Mouse (Mus musculus) midbrain, postnatal 0 days (tissue): ENCODE measurements around the gene Lcn2. TPM values are rescaled to one million over a fixed set of nuclear protein-coding genes. Genes with fewer than 3 reads are reported as not detected.

Experiments
- ATAC-seq: fragments of 200-750 bp; cut with Nextera tagmentation; 2 replicates; pipeline ENCODE4 v1.8.0; 2017; ENCODE audit warnings: moderate number of reproducible peaks, mild to moderate bottlenecking, moderate TSS enrichment, moderate library complexity; ENCODE audit not compliant: low FRiP score
- DNase-seq: peaks from one replicate; pipeline ENCODE4 v3.0.0-alpha.2; 2015; ENCODE audit warnings: low spot score
- H3K27ac ChIP-seq: fragments of 300-500 bp; sonication (generic); 2 replicates; pipeline ENCODE4 v1.5.1; 2014; ENCODE audit warnings: low read depth, mild to moderate bottlenecking, low read length, mixed read lengths
- H3K27me3 ChIP-seq: fragments of 300-500 bp; sonication (generic); 2 replicates; pipeline ENCODE4 v1.6.1; 2014; ENCODE audit warnings: low read length, control low read depth, mixed read lengths; ENCODE audit not compliant: insufficient read depth
- H3K36me3 ChIP-seq: fragments of 300-500 bp; sonication (generic); 2 replicates; pipeline ENCODE4 v1.6.1; 2014; ENCODE audit warnings: low read length, control low read depth, mixed read lengths; ENCODE audit not compliant: insufficient read depth
- H3K4me1 ChIP-seq: fragments of 300-500 bp; sonication (generic); 2 replicates; pipeline ENCODE4 v1.6.1; 2014; ENCODE audit warnings: mild to moderate bottlenecking, control low read depth, antibody characterized with exemption, low read length, mixed read lengths; ENCODE audit not compliant: insufficient read depth
- H3K4me2 ChIP-seq: fragments of 300-500 bp; sonication (generic); 2 replicates; pipeline ENCODE4 v1.6.1; 2014; ENCODE audit warnings: low read depth, mild to moderate bottlenecking, low read length, mixed read lengths; ENCODE audit not compliant: poor library complexity, severe bottlenecking
- H3K4me3 ChIP-seq: fragments of 300-500 bp; sonication (generic); 2 replicates; pipeline ENCODE4 v1.5.1; 2014; ENCODE audit warnings: low read depth, mild to moderate bottlenecking, low read length, moderate library complexity
- H3K9ac ChIP-seq: fragments of 300-500 bp; sonication (generic); replicated peaks from 2 replicates; pipeline ENCODE4 v1.6.1; 2014; ENCODE audit warnings: mild to moderate bottlenecking, low read length, moderate library complexity, mixed read lengths; ENCODE audit not compliant: poor library complexity, severe bottlenecking
- H3K9me3 ChIP-seq: fragments of 300-500 bp; sonication (generic); 2 replicates; pipeline ENCODE4 v1.6.1; 2016; ENCODE audit warnings: low read length, control low read depth
- CTCF ChIP-seq: IDR thresholded peaks from 2 replicates; pipeline ENCODE4 v1.5.1; 2016; ENCODE audit warnings: antibody characterized with exemption, mild to moderate bottlenecking
- WGBS: fragments of 180-500 bp; shearing (Covaris S2); extraction: QIAGEN DNeasy Blood & Tissue Kit; methylation state at CpG from one replicate; pipeline ENCODE4 v1.1.7; 2014; 5-methylcytosine and 5-hydroxymethylcytosine counted together
- polyA plus RNA-seq: library from polyadenylated mRNA; unstranded; fragments of >200 nt; fragmentation: Nextera tagmentation; extraction: Ambion mirVana; gene quantifications from 2 replicates; pipeline ENCODE4 v1.2.1, GENCODE M21; 2015
- total RNA-seq: library from RNA; depleted of rRNA; stranded (reverse); fragments of >200 nt; gene quantifications from 2 replicates; pipeline ENCODE4 v1.2.3, GENCODE M21; 2014; rRNA removed

The Lcn2 gene
- total and polyA plus RNA-seq, 2 experiments from 2014 or later: 0.35 TPM; not detected in 1

- DNase-seq (no peak), ATAC-seq (no peak)
- Histone ChIP-seq H3K36me3 (peaks cover 20% of the 10 kb centered on the region), H3K4me3 (no peak overlapping the region), H3K27me3 (no peaks in the 10 kb centered on the region), H3K4me2 (no peak overlapping the region), H3K9ac (no peak overlapping the region), H3K27ac (no peak overlapping the region), H3K4me1 (peaks cover 5% of the 10 kb centered on the region; the same call in 1 of the 2 replicates), H3K9me3 (no peaks in the 10 kb centered on the region)
- WGBS: 90% methylated on average over 4 of the region's 4 CpGs
- no peak for TF ChIP-seq CTCF
Observed at GRCm38 (mm10) chr2:32342039-32342438, 46.0 kb downstream of the Lcn2 start.

- Histone ChIP-seq H3K9ac (no peak overlapping the region), H3K27ac (no peak overlapping the region), H3K4me3 (no peak overlapping the region), H3K27me3 (no peaks in the 10 kb centered on the region), H3K36me3 (peaks cover 24% of the 10 kb centered on the region), H3K9me3 (no peaks in the 10 kb centered on the region), H3K4me2 (no peak overlapping the region), H3K4me1 (peaks cover 5% of the 10 kb centered on the region; the same call in 1 of the 2 replicates)
- DNase-seq: no peak
- no peak for TF ChIP-seq CTCF
- WGBS: 78% methylated on average over 4 of the region's 4 CpGs
- no peak for ATAC-seq
Observed at GRCm38 (mm10) chr2:32341634-32341939, 46.5 kb downstream of the Lcn2 start.

- Histone ChIP-seq H3K36me3 (peaks cover 29% of the 10 kb centered on the region), H3K27me3 (no peaks in the 10 kb centered on the region), H3K9ac (no peak overlapping the region), H3K9me3 (no peaks in the 10 kb centered on the region), H3K4me3 (no peak overlapping the region), H3K4me1 (peaks cover 5% of the 10 kb centered on the region; the same call in 1 of the 2 replicates), H3K4me2 (no peak overlapping the region), H3K27ac (no peak overlapping the region)
- no peak for TF ChIP-seq CTCF
- 83% methylated on average over 13 of the region's 13 CpGs for WGBS
- no peak for DNase-seq
- ATAC-seq: no peak
Observed at GRCm38 (mm10) chr2:32340836-32341633, 47.0 kb downstream of the Lcn2 start.

- TF ChIP-seq CTCF: no peak
- Histone ChIP-seq H3K27me3 (no peaks in the 10 kb centered on the region), H3K4me1 (peaks cover 5% of the 10 kb centered on the region; the same call in 1 of the 2 replicates), H3K9ac (no peak overlapping the region), H3K9me3 (no peaks in the 10 kb centered on the region), H3K27ac (no peak overlapping the region), H3K36me3 (peaks cover 38% of the 10 kb centered on the region), H3K4me3 (no peak overlapping the region), H3K4me2 (no peak overlapping the region)
- no peak for ATAC-seq
- 38% methylated on average over 26 of the region's 26 CpGs for WGBS
- DNase-seq: no peak
Observed at GRCm38 (mm10) chr2:32339912-32340642, 48.0 kb downstream of the Lcn2 start.

- Histone ChIP-seq H3K9ac (no peak overlapping the region), H3K4me1 (no peaks in the 10 kb centered on the region), H3K27me3 (no peaks in the 10 kb centered on the region), H3K4me2 (no peak overlapping the region), H3K4me3 (no peak overlapping the region), H3K9me3 (no peaks in the 10 kb centered on the region), H3K36me3 (peaks cover 55% of the 10 kb centered on the region), H3K27ac (no peak overlapping the region)
- no peak for ATAC-seq
- WGBS: 57% methylated on average over 15 of the region's 15 CpGs
- DNase-seq: no peak
- no peak for TF ChIP-seq CTCF
Observed at GRCm38 (mm10) chr2:32335888-32336287, 52.2 kb downstream of the Lcn2 start.

Other genes starting within 250 kb of the Lcn2 start
- gene Prrc2b, start 237.2 kb downstream of the Lcn2 start, total RNA-seq: 164 and 215 TPM in 2 replicates
- gene Prrc2b, start 237.2 kb downstream of the Lcn2 start, polyA plus RNA-seq: 51.5 and 65.9 TPM in 2 replicates
- 48.6 and 48.9 TPM in 2 replicates for gene Pomt1, start 151.7 kb downstream of the Lcn2 start, total RNA-seq
- 21.5 and 23.5 TPM in 2 replicates for gene Pomt1, start 151.7 kb downstream of the Lcn2 start, polyA plus RNA-seq
- gene Uck1, start 128.1 kb downstream of the Lcn2 start, total RNA-seq: 138 and 142 TPM in 2 replicates
- gene Uck1, start 128.1 kb downstream of the Lcn2 start, polyA plus RNA-seq: 110 and 121 TPM in 2 replicates
- gene Golga2, start 100.9 kb downstream of the Lcn2 start, total RNA-seq: 57.4 and 68.8 TPM in 2 replicates
- gene Golga2, start 100.9 kb downstream of the Lcn2 start, polyA plus RNA-seq: 27.7 and 30.1 TPM in 2 replicates
- gene Swi5, start 100.2 kb downstream of the Lcn2 start, total RNA-seq: 292 and 375 TPM in 2 replicates
- gene Swi5, start 100.2 kb downstream of the Lcn2 start, polyA plus RNA-seq: 463 and 486 TPM in 2 replicates
- 63.7 and 81.8 TPM in 2 replicates for gene Ciz1, start 35.9 kb downstream of the Lcn2 start, total RNA-seq
- gene Ciz1, start 35.9 kb downstream of the Lcn2 start, polyA plus RNA-seq: 47.3 and 48.8 TPM in 2 replicates
- gene Dnm1, start 34.9 kb downstream of the Lcn2 start, total RNA-seq: 170 and 186 TPM in 2 replicates
- 105 and 107 TPM in 2 replicates for gene Dnm1, start 34.9 kb downstream of the Lcn2 start, polyA plus RNA-seq
- gene 1110008P14Rik, start 6.3 kb downstream of the Lcn2 start, total RNA-seq: 336 and 450 TPM in 2 replicates
- gene 1110008P14Rik, start 6.3 kb downstream of the Lcn2 start, polyA plus RNA-seq: 198 and 224 TPM in 2 replicates
- 33.3 and 41.1 TPM in 2 replicates for gene Ptges2, start 7.6 kb upstream of the Lcn2 start, total RNA-seq
- 56.2 and 62.3 TPM in 2 replicates for gene Ptges2, start 7.6 kb upstream of the Lcn2 start, polyA plus RNA-seq
- gene Naif1, start 62.2 kb upstream of the Lcn2 start, total RNA-seq: 2.4 and 3.2 TPM in 2 replicates
- 3.0 and 3.2 TPM in 2 replicates for gene Naif1, start 62.2 kb upstream of the Lcn2 start, polyA plus RNA-seq
- gene Slc25a25, start 63.2 kb upstream of the Lcn2 start, total RNA-seq: 60.6 and 69.2 TPM in 2 replicates
- gene Slc25a25, start 63.2 kb upstream of the Lcn2 start, polyA plus RNA-seq: 52.0 and 53.4 TPM in 2 replicates
- gene Fam102a, start 147.1 kb upstream of the Lcn2 start, total RNA-seq: 21.5 and 24.4 TPM in 2 replicates
- 6.8 and 7.2 TPM in 2 replicates for gene Fam102a, start 147.1 kb upstream of the Lcn2 start, polyA plus RNA-seq
- 70.0 and 73.3 TPM in 2 replicates for gene Dpm2, start 182.6 kb upstream of the Lcn2 start, total RNA-seq
- gene Dpm2, start 182.6 kb upstream of the Lcn2 start, polyA plus RNA-seq: 135 and 143 TPM in 2 replicates
- 19.3 and 20.0 TPM in 2 replicates for gene Pip5kl1, start 186.5 kb upstream of the Lcn2 start, total RNA-seq
- 16.5 and 26.5 TPM in 2 replicates for gene Pip5kl1, start 186.5 kb upstream of the Lcn2 start, polyA plus RNA-seq
- gene 9430097D07Rik, start 187.4 kb upstream of the Lcn2 start, total RNA-seq: 0.16 and 0.33 TPM in 2 replicates
- 0.69 and 0.82 TPM in 2 replicates for gene 9430097D07Rik, start 187.4 kb upstream of the Lcn2 start, polyA plus RNA-seq
- 50.9 and 51.1 TPM in 2 replicates for gene St6galnac4, start 198.8 kb upstream of the Lcn2 start, total RNA-seq
- 38.0 and 38.6 TPM in 2 replicates for gene St6galnac4, start 198.8 kb upstream of the Lcn2 start, polyA plus RNA-seq
- 113 and 166 TPM in 2 replicates for gene St6galnac6, start 211.5 kb upstream of the Lcn2 start, total RNA-seq
- gene St6galnac6, start 211.5 kb upstream of the Lcn2 start, polyA plus RNA-seq: 42.1 and 45.2 TPM in 2 replicates
- 99.6 and 107 TPM in 2 replicates for gene Ak1, start 233.5 kb upstream of the Lcn2 start, total RNA-seq
- 114 and 133 TPM in 2 replicates for gene Ak1, start 233.5 kb upstream of the Lcn2 start, polyA plus RNA-seq